Mouse (Mus musculus): ENCODE results near the gene Ankrd11.
"Not testable (repeated sequence)": the region's sequence is repeated elsewhere in the genome, so short reads cannot be mapped to it uniquely, and the experiment has no call there.

Ankrd11 gene

DNA sequence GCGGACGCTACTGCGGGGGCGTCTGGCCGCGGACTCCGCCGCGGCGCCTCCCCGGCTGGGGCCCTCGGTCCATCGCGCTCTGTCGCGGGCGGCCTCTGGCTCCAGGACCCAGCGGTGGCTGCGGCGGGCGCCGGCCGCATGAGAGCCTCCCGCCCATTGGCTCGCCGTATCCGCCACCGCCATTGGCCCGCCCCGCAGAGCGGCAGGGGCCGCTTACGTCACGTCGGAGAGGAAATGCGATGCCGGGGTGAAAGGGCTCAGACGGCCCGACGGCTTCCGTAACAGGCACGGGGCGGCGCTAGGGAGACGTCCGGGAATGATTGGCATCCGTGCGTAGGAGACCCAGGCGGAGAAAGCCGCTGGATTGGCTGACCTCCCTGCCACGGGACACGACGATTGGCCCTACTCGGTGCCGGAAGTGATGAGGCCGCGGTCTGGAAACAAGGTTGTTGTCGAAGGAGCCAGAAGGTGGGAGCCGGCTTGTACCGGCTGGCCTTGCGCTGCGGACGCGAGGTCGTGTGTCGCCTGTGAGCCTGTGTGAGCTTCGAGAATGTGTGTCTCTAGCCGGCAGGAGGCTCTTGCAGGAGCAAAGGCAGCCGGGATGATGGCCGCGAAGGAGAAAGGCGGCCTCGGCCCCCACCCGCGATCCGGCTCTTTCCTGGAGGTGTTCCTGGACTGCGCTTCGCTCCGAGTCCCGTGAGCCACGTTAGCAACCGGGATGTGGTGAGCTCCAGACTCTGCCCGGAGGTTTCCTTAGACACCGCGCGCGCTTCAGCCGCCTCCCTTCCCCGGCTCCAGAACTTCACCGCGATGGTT, at the start of gene Ankrd11:
Ankrd11 (minus strand) TSS at position 120 of the 816 bp plus-strand sequence.
- peak; percentile 100 for DNase-seq

DNA sequence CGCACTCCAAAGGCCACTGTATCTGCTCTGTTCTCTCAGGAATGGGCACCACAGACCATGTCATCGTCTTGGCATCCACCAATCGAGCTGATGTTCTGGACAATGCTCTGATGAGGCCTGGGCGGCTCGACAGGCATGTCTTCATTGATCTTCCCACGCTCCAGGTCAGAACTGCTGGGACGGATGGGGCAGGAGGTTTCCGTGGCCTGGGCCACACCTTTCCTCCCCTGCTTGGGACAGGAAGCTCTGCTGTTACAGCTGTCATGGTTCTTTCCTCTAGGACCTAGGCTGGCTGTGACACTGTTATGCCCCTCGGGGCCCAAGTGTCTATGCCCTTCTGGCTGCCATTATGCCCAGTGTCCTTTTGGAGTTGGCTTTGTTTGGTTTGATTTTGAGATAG, 45.2 kb upstream of the Ankrd11 start:
- peak in 1 of 2 experiments; percentile 8 for DNase-seq

- no peak for DNase-seq
Measured at GRCm38 (mm10) chr8:123083610-123084009, 41.5 kb upstream of the Ankrd11 start.

DNA sequence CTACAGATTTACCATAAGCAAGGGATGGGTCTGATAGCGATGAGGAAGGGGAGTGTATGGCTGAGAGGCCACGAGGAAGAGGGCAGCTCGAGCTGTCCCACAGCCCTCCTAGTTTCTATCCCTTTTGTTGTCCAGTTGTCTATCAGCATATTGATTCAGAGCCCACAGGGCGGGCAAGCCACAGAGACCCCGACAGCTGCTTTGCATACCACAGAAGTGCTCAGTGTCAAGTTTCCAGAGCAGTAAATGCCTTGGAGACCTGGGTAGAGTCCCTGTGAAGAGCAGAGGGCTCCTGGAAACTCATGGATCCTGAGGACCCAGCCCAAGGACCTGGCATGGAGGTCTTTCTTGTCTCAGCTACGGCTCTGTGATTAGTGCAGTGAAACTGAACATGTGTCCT, 40.9 kb upstream of the Ankrd11 start:
- DNase-seq: no peak

DNA sequence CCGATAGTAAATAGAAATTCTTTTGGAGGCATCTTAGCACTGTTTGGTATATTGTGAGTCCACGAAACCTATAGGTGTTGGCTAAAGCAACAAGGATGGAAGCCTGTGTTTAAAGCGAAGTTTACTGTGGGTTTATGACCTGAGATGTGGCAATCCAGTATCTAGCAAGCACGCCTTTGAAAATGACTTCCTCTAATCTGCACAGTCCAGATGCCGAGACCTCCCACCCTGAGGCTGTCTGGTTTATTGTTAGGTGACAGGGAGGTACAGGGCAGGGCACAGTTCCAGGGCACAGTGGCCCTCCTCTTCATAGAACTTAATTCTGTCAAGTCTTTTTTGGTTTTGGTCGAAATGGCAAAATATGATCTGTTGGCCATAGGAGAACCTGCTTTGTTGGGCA, 35.1 kb upstream of the Ankrd11 start:
- no peak for DNase-seq

- peak in 1 of 2 experiments; percentile 7 for DNase-seq
Measured at GRCm38 (mm10) chr8:123071176-123071575, 29.1 kb upstream of the Ankrd11 start.

DNA sequence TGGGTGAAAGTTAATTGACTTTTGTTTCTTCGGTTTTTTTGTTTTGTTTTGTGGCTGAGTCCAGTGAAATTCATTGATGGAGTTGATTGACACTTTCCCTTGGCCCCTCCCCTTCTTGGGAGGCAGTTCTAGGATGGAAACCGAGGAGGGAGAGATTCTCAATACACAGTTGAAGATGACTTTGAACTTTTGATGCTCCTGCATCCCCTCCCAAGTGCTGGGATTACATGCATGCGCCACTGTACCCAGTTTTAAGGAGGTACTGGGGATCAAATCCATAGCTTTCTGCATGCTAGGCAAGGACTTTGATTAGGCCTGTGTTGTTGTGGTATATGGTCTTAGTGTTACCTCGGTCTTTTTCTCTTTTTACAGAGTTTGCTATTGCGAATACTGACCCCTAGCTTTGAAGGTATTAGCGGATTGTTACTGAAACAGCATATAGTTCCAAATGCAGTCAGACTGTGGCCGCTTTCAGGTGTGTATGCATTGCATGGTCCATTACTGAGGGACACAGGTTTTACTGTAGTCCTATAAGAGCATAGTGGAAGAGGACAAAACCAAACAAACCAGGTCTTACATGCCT, 24.1 kb upstream of the Ankrd11 start:
- DNase-seq: no peak

DNA sequence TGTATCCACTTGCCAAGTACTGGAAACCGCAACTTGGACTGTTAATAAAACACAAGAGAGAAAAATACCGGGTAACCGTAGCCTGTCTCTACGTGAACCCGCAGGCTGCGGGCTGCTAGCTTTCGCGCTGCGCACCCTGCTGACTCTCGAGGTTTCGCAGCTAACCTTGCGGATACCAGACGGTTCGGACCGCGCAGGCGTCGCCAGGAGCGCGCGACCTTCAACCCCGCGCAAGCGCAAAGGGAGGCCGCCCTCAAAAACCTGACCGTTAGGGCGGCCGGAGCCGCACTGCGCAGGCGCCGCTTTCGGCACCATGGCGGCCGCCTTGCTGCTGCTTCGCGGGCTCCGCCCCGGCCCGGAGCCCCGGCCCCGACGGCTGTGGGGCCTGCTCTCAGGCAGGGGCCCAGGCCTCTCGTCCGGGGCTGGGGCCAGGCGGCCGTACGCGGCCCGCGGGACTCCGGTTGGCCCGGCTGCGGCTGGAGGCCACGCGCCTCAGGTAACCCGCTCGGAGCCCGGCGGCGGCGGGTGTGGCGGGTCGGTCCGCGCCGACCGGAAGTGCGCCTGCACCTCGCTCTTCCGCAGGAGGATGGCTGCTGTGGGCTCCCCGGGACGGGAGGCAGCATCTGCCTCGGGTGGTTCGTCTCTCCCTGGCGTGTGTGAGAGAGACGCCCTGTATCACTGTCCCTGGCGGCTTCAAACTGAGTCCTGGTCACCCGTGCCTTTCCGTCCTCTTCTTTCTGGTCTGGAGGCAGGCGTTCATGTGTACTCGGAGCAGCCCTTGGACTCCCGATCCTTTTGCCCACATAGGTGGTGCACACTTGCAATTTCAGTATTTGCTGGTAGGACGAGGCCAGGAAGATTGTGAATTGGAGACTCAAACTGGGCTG, 23.4 kb upstream of the Ankrd11 start:
- peak; percentile 94 to 95 for DNase-seq

DNA sequence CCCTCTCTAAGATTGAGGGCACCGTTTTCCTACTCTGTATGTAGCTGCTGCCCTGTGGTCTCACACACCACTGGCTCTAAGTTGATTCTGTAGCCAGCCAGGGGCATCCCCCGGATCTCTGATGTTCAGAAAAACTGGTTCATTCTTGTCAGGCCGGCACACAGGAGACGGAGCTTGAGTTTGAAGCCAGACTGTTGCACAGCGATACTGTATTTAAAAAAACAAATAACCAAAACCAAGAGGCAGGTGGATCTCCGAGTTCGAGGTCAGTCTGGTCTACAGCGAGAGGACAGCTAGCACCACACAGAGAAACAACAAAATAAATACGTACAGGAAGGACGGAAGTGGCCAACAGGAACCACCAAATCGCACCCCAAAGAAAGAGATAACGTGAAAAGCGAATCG, 22.7 kb upstream of the Ankrd11 start:
- DNase-seq: peak in 1 of 2 experiments; percentile 38

GRCm38 (mm10) chr8:123064072-123064471, 22.0 kb upstream of the Ankrd11 start:
- no peak for DNase-seq

- no peak for DNase-seq
Measured at GRCm38 (mm10) chr8:123062721-123063120, 20.6 kb upstream of the Ankrd11 start, which contains the start of gene Spg7. Spg7 (plus strand) TSS chr8:123062942.

GRCm38 (mm10) chr8:123051458-123051857, 9.4 kb upstream of the Ankrd11 start:
- peak; percentile 57 to 64 for DNase-seq

GRCm38 (mm10) chr8:123048402-123048801, 6.3 kb upstream of the Ankrd11 start:
- DNase-seq: no peak

- peak; percentile 37 to 40 for DNase-seq
Measured at GRCm38 (mm10) chr8:123047827-123048226, 5.8 kb upstream of the Ankrd11 start.

GRCm38 (mm10) chr8:123046706-123047105, 4.6 kb upstream of the Ankrd11 start:
- peak; percentile 52 to 58 for DNase-seq

GRCm38 (mm10) chr8:123044743-123045425, 2.8 kb upstream of the Ankrd11 start:
- DNase-seq: not testable (repeated sequence)

DNA sequence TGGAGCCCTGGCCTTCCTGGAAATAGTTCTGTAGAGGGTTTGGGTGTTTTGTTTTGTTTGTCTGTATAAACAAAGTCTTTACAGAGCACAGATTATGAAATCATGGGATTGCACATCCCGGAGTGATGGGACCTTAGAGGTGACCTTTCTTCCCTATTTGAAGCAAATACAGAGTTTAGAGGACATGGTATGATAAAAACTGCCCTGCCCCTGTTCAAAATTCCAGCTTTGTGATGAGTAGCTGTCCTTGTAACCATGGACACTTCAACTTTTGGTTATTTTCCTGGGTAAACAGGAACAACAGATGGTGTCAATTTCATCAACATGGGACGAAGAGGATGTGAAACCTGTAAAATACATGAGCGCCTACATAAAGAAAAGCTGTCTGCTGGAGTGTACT, 1.9 kb upstream of the Ankrd11 start:
- DNase-seq: no peak

GRCm38 (mm10) chr8:123042974-123043625, 1.0 kb upstream of the Ankrd11 start:
- no peak for DNase-seq

- DNase-seq: no peak
Measured at GRCm38 (mm10) chr8:123041774-123042105, 337 bp downstream of the Ankrd11 start.

- peak in 1 of 2 experiments; percentile 41 for DNase-seq
Measured at GRCm38 (mm10) chr8:123041008-123041773, 886 bp downstream of the Ankrd11 start.

DNA sequence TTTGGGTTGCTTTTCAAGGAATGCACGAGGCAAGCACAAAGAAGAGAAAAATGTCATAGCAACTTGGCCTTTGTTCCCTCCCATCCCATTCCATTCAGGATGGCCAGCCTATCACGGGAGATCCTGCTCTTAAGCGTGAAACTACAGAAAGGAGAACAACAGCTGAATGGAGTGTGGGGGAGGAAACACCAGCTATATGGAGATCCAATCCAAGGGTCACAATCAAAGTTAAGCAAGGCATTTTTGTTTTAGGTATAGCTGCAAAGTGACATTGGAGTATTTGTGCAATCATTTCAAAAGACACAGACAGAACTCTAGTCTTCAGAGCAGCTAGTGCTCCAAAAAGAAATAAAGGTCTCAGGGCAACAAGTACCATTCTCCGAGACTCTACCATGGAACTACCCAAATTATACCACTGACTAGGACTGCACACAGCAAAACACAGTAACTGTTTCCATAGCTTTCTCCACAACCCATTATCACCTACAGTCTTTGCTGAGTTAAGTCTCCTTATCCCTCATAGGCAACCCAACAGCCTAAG, 1.9 kb downstream of the Ankrd11 start:
- DNase-seq: peak in 1 of 2 experiments; percentile 41

Measured in kidney, adult 8-10 months (tissue).